Mouse (Mus musculus) myocyte (in vitro differentiated cells): ENCODE data around the gene Smim8.

Experiments
- CEBPB ChIP-seq: IDR thresholded peaks from 2 replicates; pipeline ENCODE4 v1.6.1; 2011; ENCODE audit warnings: mild to moderate bottlenecking, moderate library complexity; ENCODE audit not compliant: poor library complexity, insufficient read depth, severe bottlenecking
- E2F4 ChIP-seq: IDR thresholded peaks from one replicate; pipeline ENCODE4 v1.6.1; 2011; ENCODE audit warnings: mild to moderate bottlenecking, control low read depth, moderate library complexity; ENCODE audit not compliant: insufficient read depth
- MAX ChIP-seq: IDR thresholded peaks from one replicate; pipeline ENCODE4 v1.6.1; 2011; ENCODE audit warnings: low read depth, mild to moderate bottlenecking, control low read depth
- MYOD1 ChIP-seq, 3 experiments: IDR thresholded peaks; one replicate each; pipeline ENCODE4 v1.6.1; 2011; ENCODE audit warnings: control low read depth in 2 of 3, low read depth in 2 of 3, mild to moderate bottlenecking in 2 of 3, moderate library complexity in 1 of 3; ENCODE audit not compliant: insufficient read length in 2 of 3, control insufficient read depth in 1 of 3
- MYOG ChIP-seq, 3 experiments: IDR thresholded peaks; one replicate each; pipeline ENCODE4 v1.6.1; 2011; ENCODE audit warnings: control low read depth in 2 of 3, low read depth in 2 of 3, mild to moderate bottlenecking in 2 of 3; ENCODE audit not compliant: insufficient read length in 2 of 3, control insufficient read depth in 1 of 3, insufficient read depth in 1 of 3
- POLR2A ChIP-seq: IDR thresholded peaks from one replicate; pipeline ENCODE4 v1.6.1; 2011; ENCODE audit warnings: low read depth, mild to moderate bottlenecking, control low read depth, moderate library complexity; ENCODE audit not compliant: insufficient read length
- POLR2AphosphoS2 ChIP-seq: IDR thresholded peaks from one replicate; pipeline ENCODE4 v1.6.1; 2011; ENCODE audit warnings: low read depth, control low read depth; ENCODE audit not compliant: insufficient read length
- REST ChIP-seq: IDR thresholded peaks from one replicate; pipeline ENCODE4 v1.6.1; 2011; ENCODE audit warnings: mild to moderate bottlenecking, control low read depth, moderate library complexity; ENCODE audit not compliant: insufficient read depth, insufficient read length
- SRF ChIP-seq: IDR thresholded peaks from one replicate; pipeline ENCODE4 v1.6.1; 2011; ENCODE audit warnings: low read depth; ENCODE audit not compliant: control insufficient read depth, insufficient read length
- TCF12 ChIP-seq: IDR thresholded peaks from one replicate; pipeline ENCODE4 v1.6.1; 2011; ENCODE audit warnings: mild to moderate bottlenecking, control low read depth; ENCODE audit not compliant: poor library complexity, insufficient read depth, severe bottlenecking
- USF1 ChIP-seq: IDR thresholded peaks from one replicate; pipeline ENCODE4 v1.6.1; 2011; ENCODE audit warnings: low read depth, mild to moderate bottlenecking, control low read depth, moderate library complexity

GRCm38 (mm10) chr4:34784865-34785264, 6.6 kb upstream of the Smim8 start:
- TF ChIP-seq E2F4: no peak
- TF ChIP-seq POLR2A: no peak
- TF ChIP-seq MAX: no peak
- TF ChIP-seq USF1: no peak
- no peak for TF ChIP-seq CEBPB
- no peak for TF ChIP-seq MYOD1 (IDR thresholded peaks at IDR 0.05; ENCODE audit: control insufficient read depth in 1 of 3, insufficient read length in 2 of 3, low read depth in 2 of 3)
- no peak for TF ChIP-seq REST
- no peak for TF ChIP-seq MYOG (IDR thresholded peaks at IDR 0.05; ENCODE audit: control insufficient read depth in 1 of 3, insufficient read depth in 1 of 3, insufficient read length in 2 of 3, low read depth in 2 of 3)
- TF ChIP-seq SRF: no peak
- TF ChIP-seq POLR2AphosphoS2: no peak
- TF ChIP-seq TCF12: no peak
